Mouse (Mus musculus) liver, embryonic 14.5 days (tissue): ENCODE data around the gene Cers3.

Experiments used
- CTCF ChIP-seq: IDR thresholded peaks from 2 replicates; pipeline ENCODE4 v1.5.1; 2016; ENCODE audit warnings: antibody characterized with exemption, low read depth, control low read depth
- EP300 ChIP-seq: IDR thresholded peaks from 2 replicates; pipeline ENCODE4 v1.6.1; 2016; ENCODE audit warnings: antibody characterized with exemption, low read depth

DNA sequence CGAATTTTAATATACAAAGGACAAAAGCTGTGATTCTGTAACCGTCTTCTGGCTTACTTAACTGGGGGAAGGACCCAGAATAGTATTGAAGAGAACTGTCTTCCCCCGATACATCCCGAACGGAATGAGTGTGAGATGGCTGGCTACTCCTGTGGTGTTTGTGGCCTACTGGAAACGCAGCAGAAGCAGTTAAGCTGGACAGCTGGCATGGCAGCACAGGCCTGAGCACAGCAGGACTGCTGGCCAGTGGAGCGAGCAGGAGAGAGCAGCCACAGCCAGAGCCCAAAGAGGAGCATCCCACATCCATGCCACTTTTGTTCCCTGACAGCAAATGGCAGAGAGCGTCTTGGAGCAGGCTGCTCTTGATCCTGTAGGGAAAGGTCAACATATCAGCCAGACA, 1.9 kb upstream of the Cers3 start:
- no peak for TF ChIP-seq CTCF
- TF ChIP-seq EP300, result no peak
